Mouse (Mus musculus) kidney, embryonic 15.5 days (tissue): ENCODE results near the gene Aff4. TPM values are rescaled to one million over a fixed set of nuclear protein-coding genes. Genes with fewer than 3 reads are reported as not detected.

ENCODE experiments used
- ATAC-seq: fragments of 200-750 bp; cut with Nextera tagmentation; replicated peaks from 2 replicates; pipeline ENCODE4 v1.8.0; 2017; ENCODE audit warnings: moderate TSS enrichment; ENCODE audit not compliant: low FRiP score
- H3K27ac ChIP-seq: fragments of 300-500 bp; sonication (generic); 2 replicates; pipeline ENCODE4 v1.5.1; 2015; ENCODE audit warnings: mild to moderate bottlenecking, inconsistent platforms
- H3K27me3 ChIP-seq: fragments of 300-500 bp; sonication (generic); 2 replicates; pipeline ENCODE4 v1.6.1; 2015; ENCODE audit warnings: inconsistent platforms
- H3K36me3 ChIP-seq: fragments of 300-500 bp; sonication (generic); 2 replicates; pipeline ENCODE4 v1.6.1; 2015; ENCODE audit warnings: inconsistent platforms
- H3K4me1 ChIP-seq: fragments of 300-500 bp; sonication (generic); 2 replicates; pipeline ENCODE4 v1.6.1; 2015; ENCODE audit warnings: inconsistent platforms
- H3K4me2 ChIP-seq: fragments of 300-500 bp; sonication (generic); 2 replicates; pipeline ENCODE4 v1.6.1; 2015; ENCODE audit warnings: moderate library complexity, mild to moderate bottlenecking, inconsistent platforms
- H3K4me3 ChIP-seq: fragments of 300-500 bp; sonication (generic); replicated peaks from 2 replicates; pipeline ENCODE4 v1.5.1; 2015; ENCODE audit warnings: mild to moderate bottlenecking, inconsistent platforms
- H3K9ac ChIP-seq: fragments of 300-500 bp; sonication (generic); 2 replicates; pipeline ENCODE4 v1.6.1; 2015; ENCODE audit warnings: mild to moderate bottlenecking, inconsistent platforms
- H3K9me3 ChIP-seq: fragments of 300-500 bp; sonication (generic); replicated peaks from 2 replicates; pipeline ENCODE4 v1.6.1; 2016; ENCODE audit warnings: inconsistent platforms
- WGBS: fragments of 180-500 bp; shearing (Covaris S2); methylation state at CpG from one replicate; pipeline ENCODE4 v1.1.7; 2015; ENCODE audit warnings: mixed read lengths; 5-methylcytosine and 5-hydroxymethylcytosine counted together
- microRNA-seq: library from miRNA; unstranded; fragments of <30 nt; microRNA quantifications from one replicate; pipeline ENCODE4, GENCODE M21; 2016
- polyA plus RNA-seq: library from polyadenylated mRNA; unstranded; fragments of >200 nt; fragmentation: Nextera tagmentation; extraction: Ambion mirVana; gene quantifications from 2 replicates; pipeline ENCODE4 v1.2.1, GENCODE M21; 2015

The Aff4 gene
- polyA plus RNA-seq, 1 experiment from 2014 or later: 32.1 TPM

DNA sequence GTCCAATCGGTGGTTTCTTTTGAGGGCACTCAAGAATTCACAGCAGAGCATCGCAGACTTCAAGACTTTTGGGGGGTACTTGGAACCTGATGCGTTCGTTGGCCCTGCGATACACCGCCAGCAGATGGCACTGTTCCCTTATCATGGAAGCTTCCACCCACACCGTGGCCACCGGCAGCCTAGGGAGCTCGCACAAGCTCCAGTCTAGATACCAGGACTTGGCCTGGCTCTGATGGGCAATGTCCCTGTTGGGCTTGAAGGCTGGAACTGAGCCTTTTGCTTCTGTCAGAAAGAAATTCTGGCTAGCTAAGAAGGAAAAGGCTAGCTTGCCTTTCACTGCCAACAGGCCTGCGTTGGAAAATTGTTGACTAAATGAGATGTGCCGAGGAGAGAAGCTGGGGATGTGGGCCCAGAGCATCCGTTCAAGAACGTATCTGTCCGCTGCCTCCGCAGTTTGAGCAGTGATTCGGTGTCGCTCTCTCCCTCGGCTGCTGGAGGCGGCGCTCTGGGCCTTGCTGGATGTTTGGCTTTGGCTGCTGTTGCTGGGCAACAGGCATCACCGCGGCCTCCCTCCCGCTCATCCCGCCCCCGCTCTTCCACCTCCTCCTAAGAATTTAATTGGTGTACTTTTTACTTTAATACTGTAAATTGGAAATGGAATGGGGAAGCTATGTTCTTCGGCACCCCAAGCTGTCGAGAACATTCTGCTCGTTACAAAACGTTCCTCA is 119.5 kb downstream of the Aff4 start, which contains the start of gene Gm9837:
Gene Gm9837, minus strand, starts transcription at position 512 of the 728 bp plus-strand sequence.
- Histone ChIP-seq H3K4me2 (peak within 1 kb of the TSS; percentile 56), H3K9ac (peak within 1 kb of the TSS; percentile 18; the same call in 1 of the 2 replicates), H3K4me1 (peaks cover 25% of the 10 kb centered on the region), H3K27ac (no peak within 1 kb of the TSS), H3K9me3 (no peaks in the 10 kb centered on the region), H3K27me3 (peaks cover 84% of the 10 kb centered on the region), H3K4me3 (peak within 1 kb of the TSS; percentile 23), H3K36me3 (no peaks in the 10 kb centered on the region)
- ATAC-seq: peak; percentile 64
- WGBS: 3% methylated on average over 29 of the region's 29 CpGs

Small RNAs within 50 kb of the gene (microRNA-seq; reads per million reads assigned to microRNA genes)
- not detected for gene Mir6920

Other genes with a start within 250 kb of the Aff4 start
- gene Hspa4, start 50.4 kb upstream of the Aff4 start, polyA plus RNA-seq: 91.0 and 94.6 TPM in 2 replicates
- 22.8 and 24.3 TPM in 2 replicates for gene Zcchc10, start 26.2 kb upstream of the Aff4 start, polyA plus RNA-seq
- 0.32 and 0.46 TPM in 2 replicates for gene Leap2, start 72.3 kb downstream of the Aff4 start, polyA plus RNA-seq
- 629 and 653 TPM in 2 replicates for gene Uqcrq, start 80.0 kb downstream of the Aff4 start, polyA plus RNA-seq
- gene Gdf9, start 80.2 kb downstream of the Aff4 start, polyA plus RNA-seq: 2.2 and 2.3 TPM in 2 replicates
- not detected in 2 replicates for gene Gm10447, start 106.3 kb downstream of the Aff4 start, polyA plus RNA-seq
- 1.7 and 2.3 TPM in 2 replicates for gene Shroom1, start 106.4 kb downstream of the Aff4 start, polyA plus RNA-seq
- not detected in 2 replicates for gene Gm9837, start 119.6 kb downstream of the Aff4 start, polyA plus RNA-seq
- not detected in 2 replicates for gene Gm9945, start 129.3 kb downstream of the Aff4 start, polyA plus RNA-seq
- gene Sowaha, start 129.4 kb downstream of the Aff4 start, polyA plus RNA-seq: 0.23 and 0.32 TPM in 2 replicates
- 21.9 and 25.6 TPM in 2 replicates for gene Sept8, start 168.4 kb downstream of the Aff4 start, polyA plus RNA-seq
- 65.6 and 68.6 TPM in 2 replicates for gene Kif3a, start 216.5 kb downstream of the Aff4 start, polyA plus RNA-seq